Mouse (Mus musculus) olfactory bulb, adult 2 months (tissue): ENCODE measurements around the gene Cacnb1.

ENCODE experiments used
- CTCF ChIP-seq: fragments of 200-500 bp; IDR thresholded peaks from 2 replicates; pipeline ENCODE4 v1.5.1; 2012; ENCODE audit warnings: low read depth, mild to moderate bottlenecking, low read length, moderate library complexity; ENCODE audit not compliant: insufficient read depth
- POLR2A ChIP-seq: fragments of 200-500 bp; IDR thresholded peaks from 2 replicates; pipeline ENCODE4 v1.6.1; 2012; ENCODE audit warnings: mild to moderate bottlenecking, low read depth, low read length, moderate library complexity; ENCODE audit not compliant: insufficient read depth

- TF ChIP-seq CTCF = no peak
- TF ChIP-seq POLR2A = no peak
Observed at GRCm38 (mm10) chr11:98003171-98003671, 19.6 kb downstream of the Cacnb1 start.
